Mouse (Mus musculus) left cerebral cortex, adult 2 months (tissue): Measurements from ENCODE around the gene Epn2. TPM values are rescaled to one million over a fixed set of nuclear protein-coding genes. Genes with fewer than 3 reads are reported as not detected.

Experiments
- DNase-seq, 2 experiments: peaks; one replicate each; pipeline ENCODE4 v3.0.0; 2021 to 2022; ENCODE audit warnings: low spot score in 2 of 2, mixed read lengths in 1 of 2; ENCODE audit errors: extremely low spot score in 1 of 2
- H3K27ac ChIP-seq: fragments of 200-600 bp; 2 replicates; pipeline ENCODE4 v1.8.1; 2022
- H3K4me3 ChIP-seq: fragments of 200-600 bp; 2 replicates; pipeline ENCODE4 v1.8.1; 2022
- CTCF ChIP-seq: fragments of 200-600 bp; IDR thresholded peaks from 2 replicates; pipeline ENCODE4 v1.8.1; 2022; ENCODE audit warnings: antibody characterized with exemption, mild to moderate bottlenecking, moderate library complexity
- intact Hi-C: fragments of 180-260 bp; cut with DNase I; formaldehyde crosslinking; loops from one replicate; pipeline ENCODE4 v1.15.1; 2025
- total RNA-seq, 2 experiments: library from RNA; stranded (reverse); gene quantifications; 2 replicates each; pipeline ENCODE4 v1.2.3; 2021

Epn2 gene
- total RNA-seq, 2 experiments from 2014 or later: 113 TPM

GRCm38 (mm10) chr11:61533571-61533970 is 45.9 kb downstream of the Epn2 start:
- Histone ChIP-seq H3K4me3 (no peak overlapping the region), H3K27ac (peak overlapping the region; percentile 77)
- TF ChIP-seq CTCF: no peak
- intact Hi-C loops: loop anchor here (5.0 kb wide), 1 partner anchor 44 kb away; the partner anchor contains the start of gene Epn2
- DNase-seq: no peak

DNA sequence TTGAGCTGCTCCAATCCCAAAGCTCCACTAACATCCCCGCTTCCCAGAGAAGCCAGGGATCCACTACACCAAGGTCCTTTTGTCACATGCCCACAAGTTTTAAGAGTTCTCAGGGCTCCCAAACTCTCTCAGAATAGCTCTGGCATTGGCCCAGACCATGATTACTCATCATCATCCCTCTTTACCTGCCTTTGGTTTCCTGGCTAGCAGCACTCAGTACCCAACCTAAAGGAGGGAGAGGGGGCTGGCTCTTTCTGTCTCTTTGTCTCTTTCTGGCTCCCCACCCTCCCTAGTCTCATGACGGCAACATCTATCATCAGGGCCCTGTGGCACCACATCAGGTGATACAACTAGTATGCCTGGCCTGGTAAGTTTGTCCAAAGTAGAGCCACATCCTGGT is 46.7 kb downstream of the Epn2 start:
- H3K27ac ChIP-seq: peak overlapping the region; percentile 3; the same call in 1 of the 2 replicates
- intact Hi-C loops: loop anchor here (5.0 kb wide), 1 partner anchor 44 kb away; the partner anchor contains the start of gene Epn2
- TF ChIP-seq CTCF: no peak

DNA sequence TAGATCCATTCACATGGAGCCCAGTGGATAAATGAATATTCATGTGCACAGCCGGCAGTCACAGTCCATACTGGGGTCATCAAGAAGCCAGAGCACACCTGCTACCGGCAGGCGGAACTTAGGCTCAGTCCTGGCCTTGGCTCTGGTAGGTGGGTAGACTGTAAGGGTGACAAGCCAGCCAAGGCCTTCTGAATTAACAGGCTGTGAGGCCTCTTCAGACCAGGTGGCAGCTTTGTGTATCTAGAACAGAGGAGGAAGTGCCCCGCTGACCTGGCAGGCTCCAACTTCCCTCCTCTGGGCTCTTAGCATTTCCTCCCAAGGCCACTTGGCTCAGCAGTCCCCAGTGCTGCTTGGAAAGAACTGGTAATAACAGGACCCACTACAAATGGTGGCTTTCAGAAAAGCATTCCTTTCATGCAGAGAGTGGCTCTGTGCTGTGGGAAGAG is 50.2 kb downstream of the Epn2 start:
- DNase-seq: no peak
- intact Hi-C loops: no loop called here
- TF ChIP-seq CTCF: no peak; the same call in 1 of the 2 replicates
- H3K4me3 ChIP-seq: no peak overlapping the region
- peak overlapping the region; percentile 81 for H3K27ac ChIP-seq

More for the DNA sequence above, 46.7 kb downstream of the Epn2 start:
- no peak for DNase-seq
- no peak overlapping the region for H3K4me3 ChIP-seq

GRCm38 (mm10) chr11:61526872-61527271 is 52.6 kb downstream of the Epn2 start:
- intact Hi-C loops: no loop called here
- TF ChIP-seq CTCF: no peak
- no peak for DNase-seq
- H3K27ac ChIP-seq: peak overlapping the region; percentile 50
- no peak overlapping the region for H3K4me3 ChIP-seq

DNA sequence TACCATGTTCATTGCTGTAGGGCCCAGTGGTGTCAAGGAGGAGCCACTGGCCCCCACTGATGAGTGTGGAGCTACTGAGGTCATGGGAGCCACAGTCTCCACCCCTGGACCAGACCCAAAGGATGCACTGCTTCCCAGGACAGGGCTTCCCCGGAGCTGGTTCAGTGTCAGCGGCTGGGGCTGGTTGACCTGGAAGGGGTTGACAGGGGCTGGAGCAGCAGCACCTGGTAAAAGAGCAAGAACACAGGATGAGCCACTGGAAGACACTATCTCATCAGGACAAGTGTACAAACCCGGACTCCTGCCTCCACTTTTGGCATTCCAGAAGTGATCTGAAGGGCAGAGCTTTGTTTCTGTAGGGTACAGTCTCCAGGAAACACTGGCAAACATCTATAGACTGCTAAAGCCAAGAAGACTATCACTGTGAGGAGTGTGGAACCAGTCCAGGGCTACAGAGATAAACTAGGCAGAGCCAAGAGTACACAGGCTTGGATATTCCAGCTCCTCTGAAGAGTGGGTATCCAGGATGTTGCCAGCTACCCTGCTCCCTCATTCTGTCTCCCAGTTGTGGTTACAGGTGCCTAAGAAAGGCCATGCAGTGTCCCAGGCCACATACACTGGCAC is 59.9 kb downstream of the Epn2 start:
- no peak for TF ChIP-seq CTCF
- DNase-seq: no peak
- Histone ChIP-seq H3K27ac (no peak overlapping the region), H3K4me3 (no peak overlapping the region)
- intact Hi-C loops: no loop called here

DNA sequence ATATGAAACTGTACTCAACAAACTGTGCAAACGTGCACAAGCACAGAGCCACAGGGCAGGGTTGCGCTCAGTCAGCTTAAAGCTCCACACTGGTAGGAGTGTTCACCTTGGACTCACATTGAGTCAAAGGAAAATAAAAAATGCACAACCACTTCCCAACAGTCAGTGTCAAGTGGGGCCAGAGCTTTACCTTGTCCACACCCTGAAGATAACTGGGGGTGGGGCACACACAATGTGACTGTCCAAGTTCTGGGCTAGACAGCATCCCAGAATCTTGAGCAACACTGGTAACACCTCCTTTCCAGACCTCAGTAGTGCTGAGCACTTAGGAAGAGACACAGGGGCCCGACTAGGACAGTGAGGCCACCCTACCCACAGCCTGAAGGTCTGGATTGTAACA is 60.6 kb downstream of the Epn2 start:
- DNase-seq: no peak
- no peak overlapping the region for H3K4me3 ChIP-seq
- no peak for TF ChIP-seq CTCF
- H3K27ac ChIP-seq: no peak overlapping the region
- intact Hi-C loops: no loop called here

GRCm38 (mm10) chr11:61517971-61518370 is 61.5 kb downstream of the Epn2 start:
- no peak overlapping the region; the same call in 1 of the 2 replicates for H3K27ac ChIP-seq
- no peak for TF ChIP-seq CTCF
- no peak overlapping the region for H3K4me3 ChIP-seq
- intact Hi-C loops: no loop called here
- DNase-seq: no peak

DNA sequence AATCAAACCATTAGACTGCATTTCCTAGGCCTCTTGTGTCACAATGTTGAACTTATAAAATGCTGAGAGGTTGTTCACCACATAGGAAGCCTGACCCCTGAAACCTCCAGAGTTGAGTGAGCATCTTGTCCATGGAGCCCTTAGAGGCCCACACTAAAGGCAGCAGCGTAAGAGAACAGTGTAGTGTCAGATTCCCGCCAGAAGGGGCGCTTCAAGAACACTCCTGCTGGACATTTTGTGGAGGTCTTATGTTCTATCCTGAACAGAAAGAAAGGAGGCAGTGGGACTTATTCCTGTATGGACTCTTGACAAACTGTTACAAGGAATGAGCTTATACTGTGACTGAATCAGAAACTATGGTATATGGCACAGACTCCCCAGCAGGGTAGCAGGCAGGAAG is 64.5 kb downstream of the Epn2 start:
- TF ChIP-seq CTCF: peak; percentile 60
- no peak overlapping the region for H3K27ac ChIP-seq
- H3K4me3 ChIP-seq: no peak overlapping the region
- DNase-seq: no peak
- intact Hi-C loops: loop anchor here (5.0 kb wide), 1 partner anchor 197 kb away; no protein-coding TSS in a partner anchor

DNA sequence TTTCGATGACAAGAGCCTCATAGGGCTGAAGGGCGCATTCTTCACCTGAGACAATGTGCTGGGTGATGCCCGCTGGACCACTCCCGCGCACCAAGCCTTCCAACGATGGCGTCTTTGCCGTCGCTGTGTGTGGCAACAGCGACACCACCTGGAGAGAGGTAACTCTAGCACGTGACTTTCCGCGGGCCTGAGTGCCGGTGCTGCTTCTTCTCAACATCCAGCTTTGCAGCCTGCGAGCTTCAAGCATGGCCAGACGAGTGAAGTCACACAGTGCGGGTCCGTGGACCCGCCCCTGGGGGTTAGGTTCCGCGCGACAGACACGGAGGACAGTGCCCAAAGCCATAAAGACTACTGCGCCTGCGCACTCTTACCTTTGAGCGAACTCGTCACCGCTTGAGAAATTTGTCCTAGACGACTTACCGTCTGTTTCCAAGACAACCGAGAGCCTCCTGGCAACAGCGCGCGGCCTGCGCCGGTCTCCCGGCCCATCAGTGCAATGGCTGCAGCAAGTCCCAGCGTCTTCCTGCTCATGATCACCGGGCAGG is 74.7 kb downstream of the Epn2 start, which contains the start of gene B9d1:
Gene B9d1, plus strand, starts transcription at position 432 of the 545 bp plus-strand sequence.
- Histone ChIP-seq H3K4me3 (peak within 1 kb of the TSS; percentile 90), H3K27ac (peak within 1 kb of the TSS; percentile 97)
- intact Hi-C loops: loop anchor here (1.0 to 10.0 kb wide), 7 partner anchors 73 to 400 kb away; partner anchors contain the start of gene Epn2
- peak; percentile 96 to 97 for DNase-seq
- TF ChIP-seq CTCF: peak; percentile 91

GRCm38 (mm10) chr11:61503933-61504332 is 75.6 kb downstream of the Epn2 start:
- no peak for DNase-seq
- H3K27ac ChIP-seq: peak overlapping the region; percentile 97
- H3K4me3 ChIP-seq: no peak overlapping the region; the same call in 1 of the 2 replicates
- TF ChIP-seq CTCF: no peak
- intact Hi-C loops: loop anchor here (1.0 to 10.0 kb wide), 5 partner anchors 89 to 399 kb away; no protein-coding TSS in a partner anchor

- H3K27ac ChIP-seq: no peak overlapping the region; the same call in 1 of the 2 replicates
- no peak for TF ChIP-seq CTCF
- intact Hi-C loops: no loop called here
- DNase-seq: no peak
- H3K4me3 ChIP-seq: no peak overlapping the region
These were observed 80.6 kb downstream of the Epn2 start for GRCm38 (mm10) chr11:61498736-61499504.

DNA sequence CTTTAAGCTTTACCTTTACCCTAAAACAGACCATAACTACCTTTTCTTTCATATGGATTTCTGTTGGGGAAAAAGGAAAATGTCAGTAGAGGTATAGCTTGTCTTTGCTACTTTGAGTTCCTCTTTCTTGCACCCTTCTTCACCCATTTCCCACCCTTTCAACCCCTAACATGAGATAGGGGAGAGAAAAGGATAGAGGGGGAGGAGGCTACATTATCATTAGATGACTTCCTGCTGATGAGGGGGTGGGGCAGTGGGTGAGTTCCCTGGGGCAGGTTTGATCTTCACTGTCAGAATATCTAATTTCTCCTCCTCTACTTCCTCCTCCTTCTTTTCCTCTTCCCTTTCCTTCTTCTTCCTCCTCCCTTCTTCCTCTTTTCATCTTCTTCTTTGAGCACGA is 82.0 kb downstream of the Epn2 start:
- no peak overlapping the region for H3K27ac ChIP-seq
- H3K4me3 ChIP-seq: no peak overlapping the region
- no peak for TF ChIP-seq CTCF
- DNase-seq: no peak
- intact Hi-C loops: no loop called here
